Mouse (Mus musculus) E14TG2a.4 (cell line): ENCODE measurements around the gene Dhx35.

ENCODE experiments used
- H3K27me3 ChIP-seq: 2 replicates; pipeline ENCODE4 v1.6.1; 2014; ENCODE audit warnings: low read length, control low read depth; ENCODE audit not compliant: insufficient read depth
- H3K36me3 ChIP-seq: 2 replicates; pipeline ENCODE4 v1.6.1; 2014; ENCODE audit warnings: low read length, control low read depth; ENCODE audit not compliant: insufficient read depth
- H3K4me1 ChIP-seq: replicated peaks from 2 replicates; pipeline ENCODE4 v1.6.1; 2014; ENCODE audit warnings: low read depth, low read length, control low read depth
- H3K4me3 ChIP-seq: replicated peaks from 2 replicates; pipeline ENCODE4 v1.5.1; 2014; ENCODE audit warnings: mild to moderate bottlenecking, low read length
- H3K9me3 ChIP-seq: 2 replicates; pipeline ENCODE4 v1.6.1; 2014; ENCODE audit warnings: low read length, control low read depth
- CTCF ChIP-seq: conservative IDR thresholded peaks from 2 replicates; pipeline ENCODE4 v1.5.1; 2014; ENCODE audit warnings: low read length
- NANOG ChIP-seq: IDR thresholded peaks from 2 replicates; pipeline ENCODE4 v1.6.1; 2014; ENCODE audit warnings: borderline replicate concordance, low read length, mixed read lengths
- POU5F1 ChIP-seq: IDR thresholded peaks from 2 replicates; pipeline ENCODE4 v1.6.1; 2014; ENCODE audit warnings: low read length, borderline replicate concordance

Dhx35 gene

GRCm38 (mm10) chr2:158847991-158848390 is 53.4 kb downstream of the Dhx35 start:
- TF ChIP-seq CTCF (no peak), POU5F1 (no peak), NANOG (no peak)
- H3K27me3 ChIP-seq: no peaks in the 10 kb centered on the region
- H3K4me3 ChIP-seq: no peak overlapping the region
- H3K9me3 ChIP-seq: no peaks in the 10 kb centered on the region
- peaks cover 47% of the 10 kb centered on the region for H3K4me1 ChIP-seq
- H3K36me3 ChIP-seq: peaks cover 75% of the 10 kb centered on the region

DNA sequence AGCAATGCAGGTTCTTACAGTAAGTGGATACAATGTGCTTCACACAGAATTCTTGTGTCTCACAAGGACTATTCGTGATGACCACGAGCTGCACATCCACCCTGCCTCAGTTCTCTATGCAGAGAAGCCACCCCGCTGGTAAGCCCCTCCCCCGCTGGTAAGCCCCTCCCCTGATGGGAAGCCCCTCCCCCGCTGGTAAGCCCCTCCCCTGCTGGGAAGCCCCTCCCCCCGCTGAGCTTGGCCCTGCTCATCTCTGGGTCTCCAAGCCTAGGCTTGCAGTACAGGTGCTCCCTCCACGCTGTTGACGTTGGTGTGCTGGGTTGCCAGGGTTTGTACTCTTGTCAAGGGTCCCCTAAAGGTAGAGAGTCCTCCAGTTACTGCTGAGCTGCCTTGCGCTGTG is 54.8 kb downstream of the Dhx35 start:
- no peaks in the 10 kb centered on the region for H3K9me3 ChIP-seq
- no peak overlapping the region for H3K4me3 ChIP-seq
- H3K27me3 ChIP-seq: no peaks in the 10 kb centered on the region
- peaks cover 77% of the 10 kb centered on the region for H3K36me3 ChIP-seq
- H3K4me1 ChIP-seq: peaks cover 39% of the 10 kb centered on the region
- TF ChIP-seq POU5F1 (no peak), NANOG (no peak), CTCF (no peak)

GRCm38 (mm10) chr2:158852579-158852978 is 58.0 kb downstream of the Dhx35 start:
- Histone ChIP-seq H3K27me3 (no peaks in the 10 kb centered on the region), H3K4me3 (no peak overlapping the region), H3K4me1 (peaks cover 31% of the 10 kb centered on the region), H3K9me3 (no peaks in the 10 kb centered on the region), H3K36me3 (peaks cover 81% of the 10 kb centered on the region)
- TF ChIP-seq POU5F1 (no peak), NANOG (no peak), CTCF (peak; percentile 71)

DNA sequence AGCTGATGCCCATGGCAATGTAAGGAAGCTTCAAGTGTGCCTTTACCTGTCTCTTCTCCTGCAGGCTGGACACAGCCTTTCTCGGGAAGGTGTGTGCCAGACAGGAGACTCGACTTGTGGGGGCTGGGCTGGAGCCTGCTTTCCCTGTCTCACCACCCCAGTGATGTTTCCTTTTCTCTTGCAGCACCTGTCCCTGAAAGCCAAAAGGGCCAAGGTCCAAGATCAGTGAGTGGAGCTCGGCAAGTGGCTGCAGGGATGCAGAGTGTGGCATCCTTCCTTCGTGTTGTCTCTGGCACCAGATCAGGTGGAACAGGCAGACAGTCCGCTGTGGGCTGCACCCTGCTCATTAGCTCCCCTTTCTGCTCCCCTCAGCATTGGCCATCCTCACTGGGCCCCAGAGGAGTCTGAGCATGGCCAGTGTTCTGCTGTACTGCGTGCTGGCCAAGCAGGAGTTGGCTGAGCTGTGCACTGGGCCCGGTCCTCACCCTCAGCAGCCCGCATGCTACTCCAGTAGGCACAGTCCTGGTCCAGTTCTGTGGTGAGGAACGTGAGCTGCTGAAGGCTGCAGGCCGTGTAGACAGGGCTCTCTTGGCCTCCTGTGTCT is 62.4 kb downstream of the Dhx35 start:
- TF ChIP-seq NANOG (no peak), POU5F1 (no peak), CTCF (no peak)
- Histone ChIP-seq H3K36me3 (peaks cover 73% of the 10 kb centered on the region), H3K4me3 (no peak overlapping the region), H3K9me3 (no peaks in the 10 kb centered on the region), H3K27me3 (no peaks in the 10 kb centered on the region), H3K4me1 (no peaks in the 10 kb centered on the region)

GRCm38 (mm10) chr2:158857579-158857978 is 63.0 kb downstream of the Dhx35 start:
- H3K36me3 ChIP-seq: peaks cover 68% of the 10 kb centered on the region
- no peak overlapping the region for H3K4me3 ChIP-seq
- H3K27me3 ChIP-seq: no peaks in the 10 kb centered on the region
- no peaks in the 10 kb centered on the region for H3K4me1 ChIP-seq
- H3K9me3 ChIP-seq: no peaks in the 10 kb centered on the region
- TF ChIP-seq POU5F1 (no peak), NANOG (no peak), CTCF (no peak)

DNA sequence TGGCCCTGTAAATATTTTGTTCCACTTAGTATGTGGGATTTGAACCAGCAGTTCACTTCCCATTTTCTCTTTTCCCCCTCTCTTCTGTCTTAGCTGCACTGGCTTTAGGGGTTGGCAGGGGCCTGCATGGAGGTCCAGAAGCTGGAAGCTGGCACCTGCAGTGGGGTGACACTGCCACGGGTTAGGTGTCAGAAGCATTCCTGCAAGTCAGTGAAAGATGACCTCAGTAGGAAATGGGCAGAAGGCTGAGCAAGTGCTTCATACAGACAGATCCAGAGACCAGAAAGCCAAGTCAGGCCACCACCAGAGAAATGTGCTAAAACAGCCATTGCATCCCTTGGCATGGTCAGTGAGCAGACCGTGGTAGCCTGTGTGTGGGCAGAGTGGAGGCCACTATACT is 66.5 kb downstream of the Dhx35 start:
- Histone ChIP-seq H3K9me3 (no peaks in the 10 kb centered on the region), H3K27me3 (no peaks in the 10 kb centered on the region), H3K4me3 (no peak overlapping the region), H3K36me3 (peaks cover 36% of the 10 kb centered on the region), H3K4me1 (no peaks in the 10 kb centered on the region)
- TF ChIP-seq NANOG: no peak
- no peak for TF ChIP-seq CTCF
- no peak for TF ChIP-seq POU5F1

DNA sequence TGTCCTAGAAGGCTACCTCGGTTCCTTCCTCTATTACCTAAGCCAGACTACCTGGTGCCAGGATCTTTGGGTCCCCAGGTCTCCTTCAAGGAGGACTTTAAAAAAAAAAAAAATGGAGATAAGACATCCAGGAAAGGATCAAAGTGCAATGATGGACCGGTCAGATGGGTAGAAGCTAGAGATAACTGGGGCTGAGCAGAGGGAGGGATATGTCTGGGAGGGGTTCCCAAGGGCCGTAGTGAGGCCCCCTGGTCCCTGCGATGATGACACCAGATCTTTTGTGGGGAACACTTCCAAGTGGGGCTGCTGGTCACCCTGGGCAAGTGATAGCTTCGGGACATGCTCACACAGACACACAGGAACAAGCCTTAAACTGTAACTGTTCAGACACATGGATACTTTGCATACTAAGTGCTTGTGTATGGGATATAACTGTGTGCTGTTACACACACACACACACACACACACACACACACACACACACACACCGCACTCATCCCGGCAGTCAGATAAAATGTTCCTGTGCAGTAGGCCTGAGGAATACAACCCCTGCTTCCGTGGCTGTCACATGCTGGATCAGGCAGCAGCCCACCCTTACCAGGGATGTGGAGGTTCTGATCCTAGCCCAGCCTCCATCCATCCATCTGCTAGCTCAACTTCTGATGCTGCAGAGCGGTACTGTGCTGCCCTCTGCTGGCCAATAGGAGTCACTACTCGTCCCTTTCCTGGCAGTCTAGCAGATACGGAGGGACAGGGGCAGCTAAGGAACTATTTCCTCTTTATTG is 68.9 kb downstream of the Dhx35 start:
- Histone ChIP-seq H3K36me3 (peaks cover 12% of the 10 kb centered on the region), H3K4me3 (no peak overlapping the region), H3K27me3 (no peaks in the 10 kb centered on the region), H3K9me3 (no peaks in the 10 kb centered on the region), H3K4me1 (no peaks in the 10 kb centered on the region)
- no peak for TF ChIP-seq POU5F1
- peak; percentile 94 for TF ChIP-seq CTCF
- TF ChIP-seq NANOG: no peak

- Histone ChIP-seq H3K9me3 (no peaks in the 10 kb centered on the region), H3K27me3 (no peaks in the 10 kb centered on the region), H3K4me3 (no peak overlapping the region), H3K36me3 (peaks cover 7% of the 10 kb centered on the region), H3K4me1 (no peaks in the 10 kb centered on the region)
- no peak for TF ChIP-seq NANOG
- no peak for TF ChIP-seq POU5F1
- no peak for TF ChIP-seq CTCF
Measured at GRCm38 (mm10) chr2:158864126-158864458, 69.5 kb downstream of the Dhx35 start.

DNA sequence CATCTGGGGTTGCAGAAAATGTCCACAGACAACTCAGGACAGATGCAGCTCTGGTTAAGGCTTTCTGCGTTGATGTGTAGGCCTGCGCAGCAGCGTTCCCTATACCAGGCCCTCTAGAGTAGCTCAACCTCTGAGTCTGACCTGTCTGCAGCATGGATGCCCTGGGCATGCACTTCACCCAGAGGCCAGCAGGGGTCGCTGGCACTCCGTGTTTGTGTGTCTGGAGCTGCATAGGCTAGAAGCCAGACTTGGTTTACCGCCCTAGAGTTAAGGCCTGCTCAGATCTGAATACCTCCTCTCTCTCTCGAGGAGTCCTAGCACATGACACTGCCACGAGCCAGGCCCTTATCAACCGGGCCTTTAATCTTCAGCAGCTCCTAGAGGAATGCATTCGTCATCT is 70.8 kb downstream of the Dhx35 start:
- H3K27me3 ChIP-seq: 0 out of 2 replicates have a peak, but pooled peaks cover 3% of the 10 kb centered on the region
- no peaks in the 10 kb centered on the region for H3K9me3 ChIP-seq
- no peak overlapping the region for H3K4me3 ChIP-seq
- H3K36me3 ChIP-seq: no peaks in the 10 kb centered on the region
- peaks cover 8% of the 10 kb centered on the region; the same call in 1 of the 2 replicates for H3K4me1 ChIP-seq
- TF ChIP-seq NANOG (no peak), CTCF (peak; percentile 97)
